Mouse (Mus musculus): ENCODE data around the gene Mical2. TPM values are rescaled to one million over a fixed set of nuclear protein-coding genes. Genes with fewer than 3 reads are reported as not detected.
A peak's percentile ranks its signal among the peaks of the same experiment; 100 is the strongest.

Gene Mical2
- total and polyA plus RNA-seq, 3 experiments: 44.8 to 89.1 (median 87.7) TPM

DNA sequence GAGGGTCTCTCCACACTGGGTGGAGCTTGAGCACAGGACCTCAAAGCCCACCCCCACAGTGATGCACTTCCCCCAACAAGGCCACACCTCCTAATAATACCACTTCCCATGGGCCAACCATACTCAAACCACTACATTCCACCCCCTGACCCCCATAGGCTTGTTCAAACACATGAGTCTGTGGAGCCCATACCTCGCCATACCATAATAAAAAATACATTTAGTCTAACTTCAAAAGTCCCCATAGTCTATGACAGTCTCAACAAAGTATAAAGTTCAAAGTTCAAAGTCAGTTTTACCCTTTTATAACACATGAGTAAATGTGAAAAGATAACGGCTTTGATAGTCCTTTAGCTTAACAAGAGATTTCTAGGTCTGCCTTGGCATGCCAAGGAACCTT, 145.7 kb downstream of the Mical2 start:
- no peaks in the 10 kb centered on the region for H3K79me2 ChIP-seq (replicated peaks; ENCODE audit: control insufficient read depth, insufficient read depth, low read length)
- TF ChIP-seq POLR2A (IDR thresholded peaks at IDR 0.05; ENCODE audit: insufficient read depth, low read depth, low read length) (no peak), CTCF (IDR thresholded peaks at IDR 0.05) (no peak), EP300 (IDR thresholded peaks at IDR 0.05; ENCODE audit: insufficient read depth, low read depth, low read length) (no peak)
- WGBS: 96% methylated on average over 2 of the region's 2 CpGs
- no peaks in the 10 kb centered on the region for H3K27me3 ChIP-seq (ENCODE audit: control insufficient read depth, insufficient read depth, low read length)
- DNase-seq: no peak
- H3K4me3 ChIP-seq: no peak overlapping the region
- no peak overlapping the region for H3K27ac ChIP-seq
- no peaks in the 10 kb centered on the region for H3K36me3 ChIP-seq (ENCODE audit: control insufficient read depth, insufficient read depth, low read length)
- intact Hi-C loops (cut with DNase I): no loop called here
- H3K9ac ChIP-seq (ENCODE audit: low read depth, low read length): no peak overlapping the region
- H3K4me1 ChIP-seq (ENCODE audit: control insufficient read depth, insufficient read depth, low read length): peaks cover 2% of the 10 kb centered on the region; the same call in 1 of the 2 replicates

- TF ChIP-seq EP300 (IDR thresholded peaks at IDR 0.05; ENCODE audit: insufficient read depth, low read depth, low read length): no peak
- TF ChIP-seq POLR2A (IDR thresholded peaks at IDR 0.05; ENCODE audit: insufficient read depth, low read depth, low read length): no peak
- TF ChIP-seq CTCF (IDR thresholded peaks at IDR 0.05): no peak
- Histone ChIP-seq H3K27ac (no peak overlapping the region), H3K36me3 (ENCODE audit: control insufficient read depth, insufficient read depth, low read length) (no peaks in the 10 kb centered on the region), H3K4me1 (ENCODE audit: control insufficient read depth, insufficient read depth, low read length) (peaks cover 2% of the 10 kb centered on the region; the same call in 1 of the 2 replicates), H3K27me3 (ENCODE audit: control insufficient read depth, insufficient read depth, low read length) (no peaks in the 10 kb centered on the region), H3K79me2 (replicated peaks; ENCODE audit: control insufficient read depth, insufficient read depth, low read length) (no peaks in the 10 kb centered on the region), H3K9ac (ENCODE audit: low read depth, low read length) (no peak overlapping the region), H3K4me3 (no peak overlapping the region)
- intact Hi-C loops (cut with DNase I): no loop called here
- DNase-seq: no peak
- 93% methylated on average over 5 of the region's 5 CpGs for WGBS
These were observed 148.4 kb downstream of the Mical2 start for GRCm38 (mm10) chr7:112374035-112374434.

- H3K27ac ChIP-seq: no peak overlapping the region
- no peak overlapping the region for H3K4me3 ChIP-seq
- DNase-seq: no peak
- 58% methylated on average over 9 of the region's 9 CpGs for WGBS
- peaks cover 2% of the 10 kb centered on the region; the same call in 1 of the 2 replicates for H3K4me1 ChIP-seq (ENCODE audit: control insufficient read depth, insufficient read depth, low read length)
- no peaks in the 10 kb centered on the region for H3K79me2 ChIP-seq (replicated peaks; ENCODE audit: control insufficient read depth, insufficient read depth, low read length)
- no peaks in the 10 kb centered on the region for H3K36me3 ChIP-seq (ENCODE audit: control insufficient read depth, insufficient read depth, low read length)
- no peaks in the 10 kb centered on the region for H3K27me3 ChIP-seq (ENCODE audit: control insufficient read depth, insufficient read depth, low read length)
- intact Hi-C loops (cut with DNase I): no loop called here
- no peak overlapping the region for H3K9ac ChIP-seq (ENCODE audit: low read depth, low read length)
- TF ChIP-seq EP300 (IDR thresholded peaks at IDR 0.05; ENCODE audit: insufficient read depth, low read depth, low read length) (no peak), POLR2A (IDR thresholded peaks at IDR 0.05; ENCODE audit: insufficient read depth, low read depth, low read length) (no peak), CTCF (IDR thresholded peaks at IDR 0.05) (no peak)
These were observed 149.4 kb downstream of the Mical2 start for GRCm38 (mm10) chr7:112375062-112375461.

- DNase-seq: no peak
- Histone ChIP-seq H3K79me2 (replicated peaks; ENCODE audit: control insufficient read depth, insufficient read depth, low read length) (no peaks in the 10 kb centered on the region), H3K36me3 (ENCODE audit: control insufficient read depth, insufficient read depth, low read length) (no peaks in the 10 kb centered on the region), H3K9ac (ENCODE audit: low read depth, low read length) (no peak overlapping the region), H3K4me3 (no peak overlapping the region), H3K27ac (no peak overlapping the region), H3K27me3 (ENCODE audit: control insufficient read depth, insufficient read depth, low read length) (no peaks in the 10 kb centered on the region), H3K4me1 (ENCODE audit: control insufficient read depth, insufficient read depth, low read length) (peaks cover 2% of the 10 kb centered on the region; the same call in 1 of the 2 replicates)
- no peak for TF ChIP-seq EP300 (IDR thresholded peaks at IDR 0.05; ENCODE audit: insufficient read depth, low read depth, low read length)
- no peak for TF ChIP-seq CTCF (IDR thresholded peaks at IDR 0.05)
- no peak for TF ChIP-seq POLR2A (IDR thresholded peaks at IDR 0.05; ENCODE audit: insufficient read depth, low read depth, low read length)
- 45% methylated on average over 5 of the region's 5 CpGs for WGBS
- intact Hi-C loops (cut with DNase I): loop anchor here (2.0 kb wide), 1 partner anchor 493 kb away; no protein-coding TSS in a partner anchor
These were observed 150.2 kb downstream of the Mical2 start for GRCm38 (mm10) chr7:112375900-112376299.

DNA sequence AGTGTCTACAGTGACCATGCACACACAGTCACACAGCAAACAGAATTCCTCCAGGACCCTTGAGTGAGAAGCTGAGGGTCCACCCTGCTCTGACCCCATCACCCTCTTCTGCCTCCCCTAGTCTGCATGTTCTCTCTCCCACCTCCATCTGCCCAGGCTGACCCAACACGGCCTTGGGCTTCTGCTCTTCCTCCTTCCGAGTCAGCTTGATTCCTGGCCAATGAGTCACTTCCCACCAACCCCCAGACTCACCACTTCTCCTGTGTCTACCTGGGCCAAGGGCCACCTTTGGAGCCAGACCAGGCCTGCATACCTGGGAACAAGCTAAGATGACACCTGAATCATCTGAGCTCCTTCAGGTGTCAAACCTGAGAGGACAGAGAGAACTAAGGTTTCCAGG, 151.0 kb downstream of the Mical2 start:
- Histone ChIP-seq H3K79me2 (replicated peaks; ENCODE audit: control insufficient read depth, insufficient read depth, low read length) (no peaks in the 10 kb centered on the region), H3K27me3 (ENCODE audit: control insufficient read depth, insufficient read depth, low read length) (no peaks in the 10 kb centered on the region), H3K27ac (no peak overlapping the region), H3K4me3 (no peak overlapping the region), H3K36me3 (ENCODE audit: control insufficient read depth, insufficient read depth, low read length) (no peaks in the 10 kb centered on the region), H3K4me1 (ENCODE audit: control insufficient read depth, insufficient read depth, low read length) (peaks cover 2% of the 10 kb centered on the region; the same call in 1 of the 2 replicates), H3K9ac (ENCODE audit: low read depth, low read length) (no peak overlapping the region)
- TF ChIP-seq CTCF (IDR thresholded peaks at IDR 0.05) (no peak), POLR2A (IDR thresholded peaks at IDR 0.05; ENCODE audit: insufficient read depth, low read depth, low read length) (no peak), EP300 (IDR thresholded peaks at IDR 0.05; ENCODE audit: insufficient read depth, low read depth, low read length) (no peak)
- intact Hi-C loops (cut with DNase I): loop anchor here (1.0 to 2.0 kb wide), 2 partner anchors 492 to 756 kb away; no protein-coding TSS in a partner anchor
- no peak for DNase-seq
- WGBS: 35% methylated on average over 2 of the region's 2 CpGs

- intact Hi-C loops (cut with DNase I): loop anchor here (1.0 to 2.0 kb wide), 2 partner anchors 491 to 755 kb away; no protein-coding TSS in a partner anchor
- WGBS: 46% methylated on average over 8 of the region's 8 CpGs
- no peak overlapping the region for H3K9ac ChIP-seq (ENCODE audit: low read depth, low read length)
These were observed 151.7 kb downstream of the Mical2 start for GRCm38 (mm10) chr7:112377314-112377713.

More at GRCm38 (mm10) chr7:112377314-112377713, 151.7 kb downstream of the Mical2 start:
- TF ChIP-seq CTCF (IDR thresholded peaks at IDR 0.05): peak; percentile 90
- peak; percentile 51; the same call in 1 of the 2 replicates for TF ChIP-seq EP300 (IDR thresholded peaks at IDR 0.05; ENCODE audit: insufficient read depth, low read depth, low read length)
- TF ChIP-seq POLR2A (IDR thresholded peaks at IDR 0.05; ENCODE audit: insufficient read depth, low read depth, low read length): no peak
- Histone ChIP-seq H3K27ac (no peak overlapping the region), H3K79me2 (replicated peaks; ENCODE audit: control insufficient read depth, insufficient read depth, low read length) (no peaks in the 10 kb centered on the region), H3K4me3 (no peak overlapping the region), H3K27me3 (ENCODE audit: control insufficient read depth, insufficient read depth, low read length) (no peaks in the 10 kb centered on the region), H3K36me3 (ENCODE audit: control insufficient read depth, insufficient read depth, low read length) (no peaks in the 10 kb centered on the region), H3K4me1 (ENCODE audit: control insufficient read depth, insufficient read depth, low read length) (peaks cover 2% of the 10 kb centered on the region; the same call in 1 of the 2 replicates)
- peak; percentile 58 to 74 for DNase-seq
